Mouse (Mus musculus) v-Abl transformed pro-B cells (cell line): ENCODE measurements around the gene Dhx30.

Experiments used
- in situ Hi-C, 2 experiments: fragments of 400-800 bp; cut with MboI; formaldehyde crosslinking; loops; one replicate each; pipeline ENCODE4 v1.15.1; 2025; ENCODE audit not compliant: unreplicated experiment in 2 of 2

Gene Dhx30

DNA sequence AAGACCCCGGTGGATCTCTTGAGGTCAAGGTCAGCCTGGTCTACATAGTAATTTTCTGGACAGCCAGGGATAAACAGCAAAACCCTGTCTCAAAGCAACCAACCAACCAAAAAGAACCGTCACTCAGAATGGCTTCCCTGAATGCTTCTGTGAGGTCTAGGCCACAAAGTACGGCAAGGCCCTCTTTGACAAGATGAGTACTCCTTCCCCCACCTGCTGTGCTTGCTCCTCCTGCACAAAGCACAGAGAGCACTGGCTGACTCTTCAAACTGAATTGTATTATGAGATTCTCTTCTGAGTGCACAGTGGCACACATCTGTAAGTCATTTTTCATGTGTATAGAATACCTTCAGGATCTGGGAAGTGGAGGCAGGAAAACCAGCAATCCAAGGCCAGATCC lies 19.8 kb downstream of the Dhx30 start:
- in situ Hi-C loops: loop anchor here in 1 of 2 experiments (25.0 kb wide), 1 partner anchor 985 kb away; no protein-coding TSS in a partner anchor

DNA sequence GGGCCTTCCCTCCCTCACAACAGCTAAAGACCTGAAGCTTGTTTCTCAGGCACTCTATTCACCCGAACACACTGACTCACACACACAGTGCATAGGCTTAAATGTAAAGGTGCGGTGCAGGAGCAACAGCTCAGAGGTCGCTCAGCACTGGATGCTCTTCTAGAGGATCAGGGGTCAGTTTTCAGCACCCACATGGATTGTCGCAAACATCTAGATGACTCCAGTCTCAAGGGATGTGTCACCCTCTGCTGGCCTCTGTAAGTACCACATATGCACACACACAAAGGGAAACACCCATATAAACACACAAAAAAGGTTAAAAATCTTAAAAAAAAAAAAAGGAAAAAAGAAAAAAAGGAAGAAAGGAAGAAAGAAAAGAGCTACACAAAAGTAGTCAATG lies 22.9 kb downstream of the Dhx30 start:
- in situ Hi-C loops: loop anchor here in 1 of 2 experiments (25.0 kb wide), 1 partner anchor 982 kb away; no protein-coding TSS in a partner anchor

DNA sequence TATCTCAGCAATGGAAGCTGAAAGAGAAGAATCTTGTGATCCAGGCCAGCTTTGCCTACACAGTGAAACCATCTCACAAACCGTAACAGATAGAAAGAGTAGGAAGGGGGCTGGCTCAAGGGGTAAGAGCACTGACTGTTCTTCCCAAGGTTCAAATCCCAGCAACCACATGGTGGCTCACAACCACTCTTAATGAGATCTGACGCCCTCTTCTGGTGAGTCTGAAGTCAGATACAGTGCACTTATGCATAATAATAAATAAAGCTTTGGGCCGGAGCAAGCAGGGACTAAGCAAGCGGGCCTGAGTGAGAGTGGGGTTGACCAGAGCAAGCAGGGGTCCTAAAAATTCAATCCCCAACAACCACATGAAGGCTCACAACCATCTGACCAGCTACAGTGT lies 24.3 kb downstream of the Dhx30 start:
- in situ Hi-C loops: loop anchor here in 1 of 2 experiments (25.0 kb wide), 1 partner anchor 981 kb away; no protein-coding TSS in a partner anchor

DNA sequence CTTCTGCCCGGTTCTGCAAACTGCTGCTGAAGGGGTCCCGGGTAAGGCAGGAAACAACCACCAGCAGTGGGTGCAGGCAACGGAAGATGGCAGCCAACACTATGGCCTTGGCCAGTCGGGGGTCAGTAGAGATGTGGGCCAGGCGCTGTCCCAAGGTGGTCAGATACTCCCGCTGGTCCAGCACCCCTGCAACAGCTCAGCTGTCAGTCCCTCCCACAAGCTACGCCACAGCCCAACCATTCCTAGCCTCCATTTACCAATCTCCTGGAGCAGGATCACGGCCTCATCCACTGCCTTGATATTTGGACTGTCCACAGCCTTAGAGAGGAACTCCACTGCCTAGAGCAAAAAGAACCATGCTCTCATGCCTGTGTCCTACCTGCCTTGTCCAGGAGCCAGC lies 31.9 kb downstream of the Dhx30 start:
- in situ Hi-C loops: loop anchor here in 1 of 2 experiments (25.0 kb wide), 1 partner anchor 973 kb away; no protein-coding TSS in a partner anchor

DNA sequence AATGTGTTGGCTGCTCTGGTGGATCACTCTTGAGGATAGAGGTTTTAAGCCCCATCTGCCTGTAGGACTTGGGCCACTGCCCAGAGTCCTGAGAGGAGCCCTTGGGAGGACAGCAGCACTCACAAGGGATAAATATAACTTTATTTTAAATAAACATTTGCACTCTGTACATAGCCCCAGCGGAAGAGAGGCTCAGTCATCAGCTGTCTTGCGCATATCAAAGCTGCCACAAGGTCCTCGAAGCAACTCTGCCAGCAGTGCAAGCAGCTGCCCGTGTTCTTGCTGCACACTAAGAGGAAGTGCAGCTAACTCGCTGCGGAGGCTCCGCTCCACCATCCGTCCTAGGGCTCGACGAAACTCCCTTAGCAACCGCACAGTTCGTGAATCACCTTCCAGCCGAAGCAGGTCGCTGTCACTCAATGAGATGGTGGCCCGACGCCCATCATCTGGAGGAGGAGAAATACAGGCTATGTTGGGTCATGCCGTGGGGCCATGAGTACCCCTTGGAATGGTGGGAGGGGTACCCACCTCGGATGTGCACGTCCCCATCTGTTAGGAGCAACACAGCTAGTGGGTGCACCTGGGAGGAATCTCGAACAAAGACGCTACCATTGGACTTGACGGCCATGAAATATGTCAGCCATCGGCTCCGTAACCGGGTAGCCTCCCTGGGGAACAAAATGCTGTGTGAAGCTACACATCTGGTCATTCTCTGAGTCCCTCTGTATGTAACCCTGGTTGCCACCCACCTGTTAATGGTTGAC lies 33.2 kb downstream of the Dhx30 start:
- in situ Hi-C loops: loop anchor here in 1 of 2 experiments (25.0 kb wide), 1 partner anchor 972 kb away; no protein-coding TSS in a partner anchor

DNA sequence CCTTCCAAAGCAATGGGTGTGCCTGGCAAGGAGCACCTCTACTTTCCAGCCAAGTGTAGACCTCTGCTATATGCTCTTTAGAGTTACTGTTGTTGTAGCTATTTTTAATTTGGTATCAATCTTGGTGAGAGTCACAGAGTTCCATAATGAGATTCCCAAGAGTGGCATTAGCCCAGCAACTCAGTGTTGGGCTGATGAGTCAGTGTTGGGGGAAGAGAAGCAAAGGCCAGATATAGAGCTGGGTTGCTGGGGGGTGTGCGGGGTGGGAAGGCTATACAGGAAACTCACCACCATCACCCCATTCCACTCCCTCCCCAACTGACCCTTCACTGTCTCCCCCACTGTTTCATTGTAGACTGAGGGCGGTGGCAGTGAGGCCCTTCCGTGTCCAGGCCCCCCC lies 36.6 kb downstream of the Dhx30 start:
- in situ Hi-C loops: loop anchor here in 1 of 2 experiments (25.0 kb wide), 1 partner anchor 969 kb away; no protein-coding TSS in a partner anchor

DNA sequence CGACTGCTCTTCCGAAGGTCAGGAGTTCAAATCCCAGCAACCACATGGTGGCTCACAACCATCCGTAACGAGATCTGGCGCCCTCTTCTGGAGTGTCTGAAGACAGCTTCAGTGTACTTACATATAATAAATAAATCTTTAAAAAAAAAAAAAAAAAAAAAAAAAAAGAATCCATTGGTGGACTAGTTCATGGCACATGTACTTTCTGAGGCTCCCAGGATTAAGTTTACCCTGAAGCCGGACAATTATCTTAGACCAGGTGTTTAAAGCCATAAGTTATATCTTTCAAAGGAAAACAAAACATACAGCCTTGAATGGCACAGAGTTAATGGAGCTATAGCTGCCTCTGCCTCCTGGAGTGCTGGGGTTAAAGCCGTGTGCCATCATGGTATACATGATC lies 41.2 kb downstream of the Dhx30 start:
- in situ Hi-C loops: loop anchor here in 1 of 2 experiments (10.0 to 25.0 kb wide), 2 partner anchors 964 to 1072 kb away; no protein-coding TSS in a partner anchor

DNA sequence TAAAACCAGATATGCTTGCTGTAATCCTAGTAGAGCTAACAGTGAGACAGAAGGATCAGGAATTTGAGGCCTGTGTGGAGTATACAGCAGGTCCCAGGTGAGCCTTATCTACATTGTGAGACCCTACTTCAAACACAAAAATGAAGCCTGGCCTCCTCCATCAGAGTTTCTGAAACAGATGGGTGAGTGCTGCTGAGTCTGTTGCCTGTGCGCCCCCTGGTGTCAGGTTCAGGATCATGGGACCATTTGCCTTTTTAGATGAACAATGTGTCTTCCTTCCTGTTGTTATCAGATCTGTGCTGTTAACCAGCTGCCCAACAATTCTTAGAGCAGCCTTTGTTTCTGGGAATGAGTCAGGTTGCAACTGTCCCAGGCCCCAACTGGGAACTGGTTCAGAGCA lies 45.8 kb downstream of the Dhx30 start:
- in situ Hi-C loops: loop anchor here (5.0 to 10.0 kb wide), 5 partner anchors 85 to 1070 kb away; no protein-coding TSS in a partner anchor

DNA sequence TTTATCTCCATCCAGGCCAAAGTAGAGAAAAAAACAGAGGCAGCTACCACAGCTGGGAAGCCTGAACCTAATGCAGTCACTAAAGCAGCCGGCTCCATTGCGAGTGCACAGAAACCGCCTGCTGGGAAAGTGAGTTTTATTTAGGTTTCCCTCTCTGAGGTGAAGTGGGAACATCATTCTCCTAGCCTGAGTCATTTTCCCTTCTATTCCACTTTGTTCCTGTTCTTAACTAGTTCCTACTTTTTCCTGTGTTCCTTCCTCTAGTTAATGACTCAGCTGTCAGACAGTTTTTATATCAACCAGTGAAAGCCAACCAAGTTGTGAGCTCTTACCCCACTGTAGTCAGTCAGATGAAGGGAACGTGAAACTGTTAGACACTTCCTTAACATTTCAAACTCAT lies 46.6 kb downstream of the Dhx30 start:
- in situ Hi-C loops: loop anchor here (5.0 to 10.0 kb wide), 5 partner anchors 84 to 1069 kb away; no protein-coding TSS in a partner anchor

DNA sequence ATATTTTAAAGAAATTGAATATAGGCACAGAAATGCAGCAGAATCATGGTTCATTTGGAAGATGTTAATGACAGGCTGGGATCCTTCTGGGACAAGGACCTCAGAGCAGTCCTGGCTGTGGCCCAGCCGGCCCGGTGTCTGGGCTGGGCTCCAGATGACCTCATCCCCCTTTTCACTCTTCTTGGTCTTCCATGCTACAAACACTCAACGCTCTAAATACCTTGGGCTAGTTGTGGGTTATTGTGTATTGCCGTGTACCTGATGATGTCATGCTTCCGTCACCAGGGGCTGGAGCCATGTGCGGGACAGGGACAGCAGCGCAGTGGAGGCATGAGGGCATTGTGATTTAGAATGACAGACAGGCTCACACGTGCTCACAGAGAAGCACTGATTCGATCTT lies 47.3 kb downstream of the Dhx30 start:
- in situ Hi-C loops: loop anchor here (5.0 to 10.0 kb wide), 5 partner anchors 83 to 1068 kb away; no protein-coding TSS in a partner anchor

DNA sequence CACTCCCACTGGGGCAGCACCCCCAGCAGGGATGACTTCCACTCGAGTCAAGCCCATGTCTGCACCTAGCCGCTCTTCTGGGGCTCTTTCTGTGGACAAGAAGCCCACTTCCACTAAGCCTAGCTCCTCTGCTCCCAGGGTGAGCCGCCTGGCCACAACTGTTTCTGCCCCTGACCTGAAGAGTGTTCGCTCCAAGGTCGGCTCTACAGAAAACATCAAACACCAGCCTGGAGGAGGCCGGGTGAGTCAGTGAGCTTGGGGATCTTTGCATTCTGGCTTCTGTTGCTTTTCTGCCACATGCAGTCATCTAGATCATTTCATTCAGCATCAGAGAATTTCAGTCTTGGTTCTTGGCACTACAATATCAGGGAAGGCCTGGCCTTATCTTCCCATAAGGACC lies 48.9 kb downstream of the Dhx30 start:
- in situ Hi-C loops: no loop called here

DNA sequence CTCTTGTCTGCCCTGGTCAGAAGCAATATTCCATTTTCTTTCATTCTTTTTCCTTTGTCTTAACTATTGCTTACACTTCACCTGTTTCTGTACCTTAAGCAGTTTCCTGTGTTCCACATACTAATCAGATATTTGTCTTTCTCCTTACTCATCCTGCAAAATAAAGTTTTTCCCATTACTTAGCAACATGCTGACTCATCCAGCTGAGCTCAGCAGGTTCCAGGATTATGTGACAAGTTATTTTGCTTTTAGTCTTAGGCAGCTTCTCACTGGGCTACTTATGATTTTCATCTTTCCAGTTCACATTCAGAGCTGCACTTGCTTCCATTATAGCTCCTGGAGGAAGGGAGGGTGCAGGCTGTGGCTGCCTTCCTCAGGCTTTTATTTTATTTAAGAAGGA lies 53.0 kb downstream of the Dhx30 start:
- in situ Hi-C loops: no loop called here

DNA sequence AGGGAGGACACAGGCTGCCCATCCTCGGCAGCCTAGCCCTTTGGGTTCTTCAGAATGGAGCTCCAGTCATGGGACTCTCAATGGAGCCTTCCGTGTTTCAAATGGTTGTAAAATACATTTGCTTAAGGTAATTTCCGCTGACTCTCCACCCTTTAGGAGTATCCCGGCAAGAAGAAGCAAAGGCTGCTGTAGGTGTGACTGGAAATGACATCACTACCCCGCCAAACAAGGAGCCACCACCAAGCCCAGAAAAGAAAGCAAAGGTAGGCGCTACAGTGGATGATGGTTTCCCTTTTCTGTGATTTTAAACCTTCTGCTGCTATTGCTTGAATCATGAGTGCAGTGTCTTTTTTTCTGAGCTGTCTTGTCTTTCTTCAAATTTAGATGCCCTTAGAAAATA lies 54.8 kb downstream of the Dhx30 start:
- in situ Hi-C loops: no loop called here

DNA sequence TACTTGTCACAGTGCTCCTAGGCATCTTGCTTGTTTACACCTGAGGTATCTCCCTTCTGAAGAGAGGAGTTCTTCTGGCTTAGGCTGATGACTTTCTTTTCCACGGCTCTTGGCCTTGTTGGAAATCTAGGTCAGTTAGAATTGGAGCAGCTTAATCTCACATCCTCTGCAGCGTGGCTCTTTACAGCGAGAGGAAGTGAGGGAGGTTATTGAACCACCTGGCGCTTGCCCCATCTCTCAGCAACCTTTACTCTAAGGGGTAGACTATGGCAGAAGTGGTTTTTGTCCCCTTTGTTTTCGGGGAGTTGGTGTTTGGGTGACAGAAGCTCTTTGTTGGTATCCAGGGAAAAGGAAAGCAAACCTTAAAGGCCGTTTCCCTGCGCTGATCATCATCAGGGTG lies 55.2 kb downstream of the Dhx30 start:
- in situ Hi-C loops: no loop called here

DNA sequence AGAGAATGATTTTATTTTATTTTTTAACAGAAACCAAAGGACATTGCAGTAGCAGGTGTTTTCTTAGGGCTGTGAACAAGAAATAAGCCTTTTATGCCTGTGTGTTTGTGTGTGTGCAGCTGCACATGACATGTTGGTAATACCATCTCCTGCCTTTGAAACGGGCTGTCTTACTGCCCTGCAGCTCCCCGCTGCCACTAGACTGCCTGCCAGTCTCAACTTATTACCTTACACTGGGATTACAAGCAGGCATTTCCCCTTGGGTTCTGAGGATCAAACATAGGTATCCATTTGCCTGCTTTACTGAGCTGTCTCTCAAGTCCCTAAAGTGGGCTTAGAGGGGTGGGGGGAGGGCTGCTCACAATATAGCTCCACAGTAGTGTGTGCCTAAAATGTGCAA lies 56.9 kb downstream of the Dhx30 start:
- in situ Hi-C loops: no loop called here

DNA sequence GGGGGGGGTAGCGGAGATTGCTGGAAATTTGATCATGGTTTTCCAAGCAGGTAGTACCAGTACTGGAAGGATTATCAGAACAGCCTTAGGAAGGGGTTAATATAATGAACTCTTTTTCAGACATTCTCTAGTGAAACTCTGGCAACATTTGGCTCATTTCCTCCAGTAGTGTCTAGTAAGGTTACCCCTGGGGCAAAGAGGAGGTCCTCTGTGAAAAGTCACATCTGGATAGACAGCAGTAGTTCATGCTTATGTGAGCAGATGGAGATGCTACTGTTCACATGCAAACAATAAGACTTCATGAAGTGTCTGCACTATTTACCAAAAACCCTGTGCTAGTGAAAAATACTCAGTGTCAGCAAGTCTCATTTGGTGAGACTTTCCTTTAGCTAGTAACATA lies 60.4 kb downstream of the Dhx30 start:
- in situ Hi-C loops: no loop called here

DNA sequence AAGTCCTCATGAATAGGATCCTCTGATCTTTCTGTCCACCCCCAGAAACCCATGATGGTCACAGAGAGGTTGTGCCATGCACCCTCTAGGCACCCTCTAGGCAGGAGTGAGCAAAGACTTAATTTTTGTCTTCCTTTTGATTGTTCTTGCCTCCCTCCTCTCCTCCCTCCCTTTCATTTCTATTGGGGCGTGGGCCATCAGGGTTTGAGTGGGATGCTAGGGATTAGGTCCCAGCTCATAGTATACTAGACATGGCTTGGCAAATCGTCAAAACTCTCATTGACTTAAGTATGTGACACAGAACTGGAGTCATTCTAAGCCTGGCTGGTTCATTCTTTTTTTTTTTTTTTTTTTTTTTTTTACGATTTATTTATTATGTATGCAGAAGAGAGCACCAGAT lies 62.8 kb downstream of the Dhx30 start:
- in situ Hi-C loops: no loop called here

DNA sequence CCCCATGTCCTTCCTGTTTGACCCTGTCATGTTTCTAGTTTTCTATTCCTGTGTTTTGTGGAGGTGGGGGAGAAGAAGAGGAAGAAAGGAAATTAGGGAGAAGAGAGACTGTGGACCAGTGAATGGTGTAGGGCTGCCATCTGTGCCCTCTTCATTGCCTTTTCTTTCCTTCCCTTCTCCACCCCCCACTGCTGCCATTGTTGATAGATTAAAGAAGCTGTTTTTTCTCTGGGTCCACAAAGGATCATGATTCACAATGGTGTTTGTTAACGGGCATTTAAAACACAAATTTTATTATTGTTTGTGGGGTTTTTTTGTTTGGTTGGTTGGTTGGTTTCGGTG lies 63.6 kb downstream of the Dhx30 start:
- in situ Hi-C loops: no loop called here

DNA sequence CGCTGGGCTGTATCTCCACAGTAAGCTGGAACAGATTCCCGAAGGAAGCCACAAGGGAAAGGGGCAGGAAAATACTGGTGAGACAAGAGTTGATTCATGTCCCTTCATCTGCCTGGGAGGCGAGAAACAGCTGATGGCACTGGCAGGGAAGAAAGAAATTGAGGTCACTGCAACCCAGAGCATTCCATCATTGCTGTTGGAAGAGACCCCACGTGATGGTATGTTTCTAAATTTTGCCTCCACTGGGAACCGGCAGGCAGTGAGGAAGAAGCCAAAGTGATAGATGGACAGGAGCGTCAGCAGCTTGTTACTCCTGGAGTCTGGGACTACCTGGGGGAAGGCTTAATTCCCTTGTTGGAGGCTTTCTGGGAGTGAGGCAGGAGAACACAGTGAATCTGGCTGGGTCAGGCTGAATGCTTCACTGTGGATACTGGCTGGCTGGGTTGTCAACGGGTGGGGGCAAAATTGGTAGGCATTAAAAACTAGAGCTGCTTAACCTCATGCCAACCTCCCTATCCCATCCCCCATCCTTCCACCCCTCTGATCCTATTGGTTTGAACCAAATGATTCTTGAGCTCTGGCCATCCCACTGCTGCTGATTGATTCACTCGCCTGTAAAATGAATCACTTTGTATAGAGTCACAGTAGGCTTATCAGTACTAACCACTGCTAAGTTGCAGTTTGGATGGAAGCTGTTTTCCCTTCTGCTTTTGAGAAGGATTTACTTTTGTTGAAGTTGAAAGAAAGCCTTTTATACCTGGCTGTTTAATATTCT lies 64.1 kb downstream of the Dhx30 start:
- in situ Hi-C loops: no loop called here

DNA sequence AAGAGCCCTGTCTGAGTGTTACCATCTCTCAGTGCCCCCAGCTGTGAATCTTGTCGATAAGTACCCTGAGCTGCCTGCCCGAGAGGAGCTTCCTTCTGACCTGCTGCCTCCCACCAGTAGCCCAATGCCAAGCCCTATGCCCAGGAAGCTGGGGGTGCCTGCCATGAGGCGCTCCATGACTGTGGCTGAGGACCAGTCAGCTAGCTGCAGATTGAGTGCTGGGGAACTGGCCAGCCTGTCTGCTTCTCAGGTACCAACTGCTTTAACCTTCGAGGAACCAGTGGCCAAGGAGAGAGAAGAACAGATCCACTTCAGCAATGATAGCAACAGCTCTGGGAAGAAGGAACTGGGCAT lies 64.7 kb downstream of the Dhx30 start:
- in situ Hi-C loops: no loop called here

DNA sequence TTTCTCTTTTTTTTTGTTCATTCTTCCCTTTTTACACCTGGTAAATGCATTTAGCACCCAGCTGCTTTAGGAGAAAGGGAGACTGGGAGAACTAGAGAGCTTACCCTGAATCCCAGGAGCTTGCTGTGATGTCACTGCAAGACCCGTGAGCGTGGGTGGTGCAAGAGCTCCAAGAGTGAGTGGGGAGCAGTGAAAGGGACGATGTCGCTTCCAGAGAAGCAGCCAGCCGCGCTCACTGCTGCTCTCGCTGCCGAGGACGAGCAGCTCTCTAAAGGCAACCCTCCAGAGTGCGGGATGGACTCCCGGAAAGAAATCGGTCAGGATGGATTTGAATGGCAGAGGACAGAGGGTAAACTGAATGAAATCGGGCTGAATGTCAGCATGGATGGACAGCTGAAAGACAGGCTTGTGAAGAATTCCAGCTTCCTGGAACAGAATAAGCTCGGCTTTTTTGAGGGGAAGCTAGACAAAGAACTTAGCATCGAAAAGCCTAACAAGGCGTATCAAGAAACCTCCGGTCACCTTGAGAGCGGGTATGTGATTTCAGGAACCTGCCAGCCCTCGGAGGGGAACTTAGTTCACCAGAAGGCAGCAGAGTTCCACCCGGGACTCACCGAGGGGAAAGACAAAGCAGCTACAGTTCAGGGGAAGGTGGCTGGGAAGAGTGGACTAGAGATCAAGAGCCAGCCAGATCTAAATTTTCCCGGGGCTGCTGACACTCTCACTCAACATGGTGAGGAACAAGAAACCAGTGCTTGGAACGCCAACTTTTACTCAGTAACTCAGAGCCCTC lies 65.6 kb downstream of the Dhx30 start:
- in situ Hi-C loops: no loop called here
